Mouse (Mus musculus) neural tube, embryonic 12.5 days (tissue): ENCODE data around the gene Rnaset2a. TPM values are rescaled to one million over a fixed set of nuclear protein-coding genes. Genes with fewer than 3 reads are reported as not detected.
A peak's percentile ranks its signal among the peaks of the same experiment; 100 is the strongest.
"Not testable (repeated sequence)": the region's sequence is repeated elsewhere in the genome, so short reads cannot be mapped to it uniquely, and the experiment has no call there.

Experiments
- ATAC-seq: fragments of 200-750 bp; cut with Nextera tagmentation; 2 replicates; pipeline ENCODE4 v1.8.0; 2017; ENCODE audit warnings: low read depth, mild to moderate bottlenecking, moderate TSS enrichment, moderate library complexity; ENCODE audit not compliant: low FRiP score
- H3K27ac ChIP-seq: fragments of 300-500 bp; sonication (generic); 2 replicates; pipeline ENCODE4 v1.5.1; 2016
- H3K27me3 ChIP-seq: fragments of 300-500 bp; sonication (generic); replicated peaks from 2 replicates; pipeline ENCODE4 v1.6.1; 2016; ENCODE audit warnings: mild to moderate bottlenecking
- H3K36me3 ChIP-seq: fragments of 300-500 bp; sonication (generic); 2 replicates; pipeline ENCODE4 v1.6.1; 2016; ENCODE audit warnings: mild to moderate bottlenecking
- H3K4me1 ChIP-seq: fragments of 300-500 bp; sonication (generic); 2 replicates; pipeline ENCODE4 v1.6.1; 2016
- H3K4me2 ChIP-seq: fragments of 300-500 bp; sonication (generic); replicated peaks from 2 replicates; pipeline ENCODE4 v1.6.1; 2016; ENCODE audit warnings: mild to moderate bottlenecking
- H3K4me3 ChIP-seq: fragments of 300-500 bp; sonication (generic); 2 replicates; pipeline ENCODE4 v1.5.1; 2016
- H3K9ac ChIP-seq: fragments of 300-500 bp; sonication (generic); 2 replicates; pipeline ENCODE4 v1.6.1; 2016; ENCODE audit warnings: mild to moderate bottlenecking
- H3K9me3 ChIP-seq: fragments of 300-500 bp; sonication (generic); 2 replicates; pipeline ENCODE4 v1.6.1; 2016; ENCODE audit warnings: mild to moderate bottlenecking
- WGBS: fragments of 180-500 bp; shearing (Covaris S2); methylation state at CpG from one replicate; pipeline ENCODE4 v1.1.7; 2016; 5-methylcytosine and 5-hydroxymethylcytosine counted together
- polyA plus RNA-seq: library from polyadenylated mRNA; unstranded; fragments of >200 nt; fragmentation: Nextera tagmentation; extraction: Ambion mirVana; gene quantifications from 2 replicates; pipeline ENCODE4 v1.2.1, GENCODE M21; 2016

Rnaset2a gene
- polyA plus RNA-seq, 1 experiment from 2014 or later: 14.8 TPM

DNA sequence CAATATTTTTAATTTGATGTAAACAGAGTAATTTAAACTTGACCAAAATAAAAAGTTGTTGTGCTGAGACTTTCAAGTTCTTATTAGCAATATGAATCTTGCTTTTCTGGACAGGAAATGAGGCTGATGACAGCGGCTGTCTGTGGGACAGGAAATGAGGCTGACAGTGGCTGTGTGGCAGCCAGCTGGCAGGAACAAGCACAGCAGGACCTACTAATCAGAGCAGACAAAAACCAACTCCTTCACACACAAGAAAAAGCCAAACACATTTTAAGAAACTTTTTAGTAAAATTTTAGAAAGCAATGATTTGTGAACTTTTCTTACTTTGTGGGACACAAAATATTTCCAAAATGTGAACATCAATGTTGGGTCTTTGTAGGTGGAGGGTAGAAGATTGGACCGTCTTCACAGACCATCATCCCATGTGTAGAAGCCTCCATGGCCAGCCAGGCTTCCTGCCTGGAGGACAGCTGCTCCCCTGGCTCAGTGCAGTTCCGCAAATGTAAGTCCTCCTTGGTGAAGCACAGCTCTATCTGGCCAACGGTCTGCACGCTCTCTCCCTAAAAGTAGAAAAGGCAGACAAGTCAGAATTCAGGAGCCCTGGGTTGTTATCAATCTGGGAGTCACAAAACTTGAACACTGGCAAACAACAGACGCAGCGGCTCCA, 19.4 kb downstream of the Rnaset2a start:
- WGBS: 90% methylated on average over 2 of the region's 7 CpGs
- not testable (repeated sequence) for H3K4me2 ChIP-seq, H3K4me3 ChIP-seq, H3K9me3 ChIP-seq, H3K4me1 ChIP-seq, H3K27me3 ChIP-seq, H3K36me3 ChIP-seq, H3K9ac ChIP-seq, ATAC-seq, H3K27ac ChIP-seq

DNA sequence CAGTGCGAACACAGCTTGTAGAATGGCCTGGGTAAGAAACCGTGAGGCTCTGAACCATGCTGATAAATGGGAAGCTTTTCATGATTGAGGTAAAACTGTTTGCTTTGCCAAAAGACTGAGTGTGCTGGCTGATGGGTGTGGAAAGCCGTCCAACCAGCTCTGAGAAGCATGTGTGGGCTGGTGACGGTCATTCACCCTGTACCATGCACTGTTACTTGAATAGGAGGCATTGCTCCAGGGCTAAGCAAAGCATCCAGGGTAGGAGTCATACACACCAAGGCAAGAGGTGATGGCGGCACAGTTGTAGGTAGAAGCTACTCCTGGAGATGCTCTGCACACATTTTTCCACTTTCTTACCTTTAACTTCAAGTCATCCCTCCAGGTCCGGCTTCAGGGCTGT, 23.3 kb downstream of the Rnaset2a start:
- not testable (repeated sequence) for H3K9ac ChIP-seq, H3K4me1 ChIP-seq, H3K27me3 ChIP-seq, H3K4me2 ChIP-seq, H3K36me3 ChIP-seq, H3K4me3 ChIP-seq, ATAC-seq, H3K27ac ChIP-seq, H3K9me3 ChIP-seq
- WGBS: 95% methylated on average over 3 of the region's 6 CpGs

DNA sequence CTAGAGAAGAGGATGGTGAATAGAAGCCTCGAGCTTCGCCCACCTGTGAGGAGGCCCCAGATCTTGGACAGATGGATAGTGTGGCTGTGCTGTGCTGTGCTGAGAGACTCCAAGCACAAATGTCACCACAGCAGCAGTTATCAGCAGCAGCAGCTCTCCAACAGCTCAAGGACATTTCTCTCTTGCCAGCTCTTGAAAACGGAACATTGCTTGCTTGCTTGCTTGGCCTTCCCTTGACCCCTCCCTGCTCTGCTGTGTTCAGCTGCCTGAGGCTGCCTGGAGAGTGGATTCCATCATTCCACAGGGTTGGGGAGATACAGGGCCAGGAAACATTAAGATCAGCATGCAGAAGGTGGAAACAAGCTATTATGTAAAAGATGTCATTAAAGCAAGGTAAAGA, 24.9 kb downstream of the Rnaset2a start:
- H3K4me1 ChIP-seq, ATAC-seq, H3K27ac ChIP-seq, H3K9ac ChIP-seq, H3K27me3 ChIP-seq, H3K4me2 ChIP-seq, H3K36me3 ChIP-seq, H3K4me3 ChIP-seq, H3K9me3 ChIP-seq: not testable (repeated sequence)
- no CpG with 5 or more reads among the region's 3 CpGs for WGBS

DNA sequence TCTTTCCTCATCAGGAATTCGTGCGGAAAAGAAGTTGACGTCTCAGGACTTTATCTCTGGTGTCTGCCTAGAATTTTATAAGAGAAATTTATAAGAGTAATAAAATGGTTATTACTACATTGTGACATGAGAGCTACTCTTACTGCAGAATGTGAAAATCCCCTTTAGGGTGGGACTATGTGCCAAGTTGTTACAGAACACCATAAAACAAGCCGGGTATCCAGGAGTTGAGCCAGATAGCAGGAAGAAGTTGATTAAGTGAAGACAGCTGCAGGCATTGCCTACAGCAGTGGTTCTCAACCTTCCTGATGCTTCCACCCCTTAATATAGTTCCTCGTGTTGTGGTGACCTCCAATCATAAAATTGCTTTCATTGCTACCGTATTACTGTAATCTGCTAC, 31.0 kb downstream of the Rnaset2a start:
- not testable (repeated sequence) for H3K9me3 ChIP-seq, H3K27ac ChIP-seq, H3K4me1 ChIP-seq, H3K9ac ChIP-seq, H3K27me3 ChIP-seq, H3K36me3 ChIP-seq, ATAC-seq, H3K4me3 ChIP-seq, H3K4me2 ChIP-seq
- WGBS: no CpG with 5 or more reads among the region's 6 CpGs

DNA sequence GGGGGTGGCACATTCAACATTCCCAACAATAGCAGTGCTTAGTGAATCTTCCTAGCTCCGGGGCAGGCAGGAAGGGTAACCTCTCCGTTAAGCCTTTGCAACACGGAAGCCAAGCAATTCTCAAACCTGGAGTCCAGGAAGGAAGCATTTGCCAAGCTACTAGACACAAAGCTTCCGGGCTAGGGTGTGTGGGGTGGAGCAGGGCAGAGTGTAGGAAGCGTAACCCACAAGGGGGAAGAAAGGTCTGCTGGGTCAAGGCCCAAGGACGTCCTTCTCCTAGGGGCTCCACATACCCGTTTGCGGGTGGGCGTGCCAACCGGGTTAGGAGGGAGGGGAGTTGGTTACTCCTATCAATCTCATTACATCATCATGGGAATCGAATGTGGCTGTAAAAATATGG, 31.5 kb downstream of the Rnaset2a start:
- H3K4me2 ChIP-seq, H3K9me3 ChIP-seq, H3K4me1 ChIP-seq, H3K4me3 ChIP-seq, ATAC-seq, H3K36me3 ChIP-seq, H3K9ac ChIP-seq, H3K27ac ChIP-seq, H3K27me3 ChIP-seq: not testable (repeated sequence)
- WGBS: 78% methylated on average over 8 of the region's 11 CpGs

DNA sequence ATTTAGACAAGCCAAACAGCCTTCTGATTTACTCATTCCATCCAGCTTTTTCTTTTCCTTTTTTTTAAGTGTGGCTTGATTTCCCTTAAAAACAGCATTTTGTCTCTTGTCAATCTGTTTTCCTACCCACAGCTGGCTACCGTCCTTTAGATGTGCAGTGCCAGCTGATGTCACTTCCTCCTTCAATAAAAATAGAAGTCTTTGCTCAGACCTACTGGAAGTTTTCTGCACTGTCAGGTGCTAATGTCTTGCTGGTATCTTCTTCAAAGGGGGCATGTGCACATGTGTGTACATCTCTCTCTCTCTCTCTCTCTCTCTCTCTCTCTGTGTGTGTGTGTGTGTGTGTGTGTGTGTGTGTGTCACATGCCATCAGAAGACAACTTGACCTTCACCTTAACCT, 35.7 kb downstream of the Rnaset2a start:
- no CpG with 5 or more reads among the region's 1 CpGs for WGBS
- not testable (repeated sequence) for ATAC-seq, H3K9me3 ChIP-seq, H3K9ac ChIP-seq, H3K36me3 ChIP-seq, H3K27me3 ChIP-seq, H3K4me1 ChIP-seq, H3K4me3 ChIP-seq, H3K27ac ChIP-seq, H3K4me2 ChIP-seq

DNA sequence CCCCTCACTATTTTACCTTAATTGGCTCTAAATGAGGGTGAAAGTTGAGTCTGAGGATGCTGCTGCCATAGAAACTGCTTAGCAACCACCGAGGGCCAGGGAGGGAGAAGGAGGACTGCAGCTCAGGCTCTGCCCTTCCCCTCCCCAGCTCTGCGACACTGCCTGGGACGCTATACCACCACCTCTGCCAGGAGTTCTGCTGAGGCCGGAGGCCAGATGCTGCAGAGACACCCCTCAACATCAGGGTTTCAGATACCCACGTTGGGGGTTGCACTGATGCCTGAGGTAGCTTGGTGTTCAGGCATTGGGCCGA, 46.6 kb downstream of the Rnaset2a start:
- H3K9ac ChIP-seq, H3K27ac ChIP-seq, H3K4me1 ChIP-seq, H3K4me2 ChIP-seq, H3K27me3 ChIP-seq, H3K9me3 ChIP-seq, H3K36me3 ChIP-seq, H3K4me3 ChIP-seq: not testable (repeated sequence)
- ATAC-seq: peak; percentile 84; the same call in 1 of the 2 replicates
- 44% methylated on average over 3 of the region's 6 CpGs for WGBS

DNA sequence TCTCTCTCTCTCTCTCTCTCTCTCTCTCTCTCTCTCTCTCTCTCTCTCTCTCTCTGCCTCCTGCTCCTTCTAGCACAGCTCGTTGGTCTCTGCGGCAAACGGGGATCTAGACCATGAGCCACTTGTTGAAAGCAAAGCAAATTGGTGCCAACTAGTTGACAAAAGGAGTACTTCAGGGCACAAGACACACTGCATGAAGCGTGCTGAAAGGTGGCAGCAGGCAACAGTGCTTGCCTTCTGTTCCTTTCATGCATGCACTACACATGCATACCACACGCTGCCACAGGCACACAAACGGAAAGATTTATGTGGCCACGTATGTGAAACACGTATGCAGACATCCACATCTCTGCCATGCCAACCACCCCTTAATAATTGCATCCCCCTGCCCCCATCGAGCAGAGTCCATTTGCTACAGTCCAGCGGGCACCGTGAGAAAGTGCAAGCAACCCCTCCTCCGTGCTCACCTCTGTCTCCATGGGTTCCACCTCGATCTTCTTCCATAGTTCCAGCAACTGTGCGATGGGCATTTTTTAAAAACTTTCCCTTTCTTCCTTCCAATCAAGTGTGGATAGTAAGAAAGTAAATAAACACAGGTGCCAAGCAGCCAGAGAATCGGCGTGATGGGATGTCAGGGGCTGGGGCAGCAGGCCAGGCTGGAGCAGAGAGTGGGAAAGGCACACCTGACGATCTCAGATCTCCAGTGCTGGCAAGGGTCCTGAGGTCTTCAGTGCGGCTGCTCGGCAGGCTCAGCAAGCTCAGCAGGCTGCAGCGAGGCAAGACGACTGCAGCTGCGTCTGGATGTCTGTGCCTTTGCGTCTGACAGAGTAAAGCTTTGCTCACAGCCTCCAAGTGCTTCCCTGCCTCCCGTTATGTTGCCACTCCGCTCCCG, 47.2 kb downstream of the Rnaset2a start:
- not testable (repeated sequence) for H3K4me1 ChIP-seq, H3K4me2 ChIP-seq, H3K36me3 ChIP-seq, H3K4me3 ChIP-seq, H3K9me3 ChIP-seq, H3K9ac ChIP-seq, H3K27ac ChIP-seq, H3K27me3 ChIP-seq
- peak; percentile 84 for ATAC-seq
- 10% methylated on average over 8 of the region's 26 CpGs for WGBS

DNA sequence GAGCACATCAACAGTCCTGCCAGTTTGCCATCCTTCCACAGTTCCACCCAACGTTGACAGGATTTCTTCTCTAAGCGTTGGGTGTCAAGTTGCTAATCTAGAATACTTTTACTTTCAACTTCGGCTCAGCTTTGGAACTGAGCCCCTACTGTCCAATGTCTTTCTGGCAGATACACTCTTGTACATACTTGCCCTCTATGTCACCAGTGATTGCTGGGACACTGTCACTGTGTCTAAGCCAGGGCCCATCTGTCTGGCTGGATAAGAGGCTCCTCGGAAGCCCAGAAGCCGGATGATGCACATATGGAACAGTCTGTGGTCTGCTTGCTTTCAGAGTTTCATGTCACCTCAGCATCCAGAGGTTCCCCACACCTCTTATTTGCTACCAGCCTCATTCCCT, 51.7 kb downstream of the Rnaset2a start:
- not testable (repeated sequence) for ATAC-seq, H3K4me3 ChIP-seq, H3K9ac ChIP-seq, H3K36me3 ChIP-seq, H3K9me3 ChIP-seq, H3K4me2 ChIP-seq, H3K4me1 ChIP-seq, H3K27ac ChIP-seq, H3K27me3 ChIP-seq
- WGBS: 83% methylated on average over 5 of the region's 5 CpGs

DNA sequence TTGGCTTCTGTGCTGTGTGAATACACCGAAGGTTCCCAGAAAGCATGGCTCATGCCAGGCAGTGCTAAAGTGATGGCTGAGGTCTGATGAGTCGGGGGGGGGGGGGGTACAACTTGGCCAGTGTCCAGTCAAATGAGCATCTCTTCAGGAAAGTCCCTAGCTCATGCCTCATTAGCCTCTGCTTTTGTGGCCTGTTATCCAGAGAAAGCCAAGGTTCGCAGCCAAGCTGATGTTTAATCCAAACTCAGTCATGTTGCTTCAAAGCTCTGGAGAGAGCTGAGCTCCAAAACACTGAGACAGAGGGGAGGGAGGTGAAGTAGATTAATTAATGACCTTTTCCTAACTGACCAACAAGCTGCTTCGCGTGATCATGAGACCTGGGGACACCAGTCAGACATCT, 52.2 kb downstream of the Rnaset2a start:
- H3K4me3 ChIP-seq, H3K4me1 ChIP-seq, H3K27me3 ChIP-seq, H3K9me3 ChIP-seq, H3K9ac ChIP-seq, H3K27ac ChIP-seq, ATAC-seq, H3K4me2 ChIP-seq, H3K36me3 ChIP-seq: not testable (repeated sequence)
- WGBS: 64% methylated on average over 3 of the region's 5 CpGs

DNA sequence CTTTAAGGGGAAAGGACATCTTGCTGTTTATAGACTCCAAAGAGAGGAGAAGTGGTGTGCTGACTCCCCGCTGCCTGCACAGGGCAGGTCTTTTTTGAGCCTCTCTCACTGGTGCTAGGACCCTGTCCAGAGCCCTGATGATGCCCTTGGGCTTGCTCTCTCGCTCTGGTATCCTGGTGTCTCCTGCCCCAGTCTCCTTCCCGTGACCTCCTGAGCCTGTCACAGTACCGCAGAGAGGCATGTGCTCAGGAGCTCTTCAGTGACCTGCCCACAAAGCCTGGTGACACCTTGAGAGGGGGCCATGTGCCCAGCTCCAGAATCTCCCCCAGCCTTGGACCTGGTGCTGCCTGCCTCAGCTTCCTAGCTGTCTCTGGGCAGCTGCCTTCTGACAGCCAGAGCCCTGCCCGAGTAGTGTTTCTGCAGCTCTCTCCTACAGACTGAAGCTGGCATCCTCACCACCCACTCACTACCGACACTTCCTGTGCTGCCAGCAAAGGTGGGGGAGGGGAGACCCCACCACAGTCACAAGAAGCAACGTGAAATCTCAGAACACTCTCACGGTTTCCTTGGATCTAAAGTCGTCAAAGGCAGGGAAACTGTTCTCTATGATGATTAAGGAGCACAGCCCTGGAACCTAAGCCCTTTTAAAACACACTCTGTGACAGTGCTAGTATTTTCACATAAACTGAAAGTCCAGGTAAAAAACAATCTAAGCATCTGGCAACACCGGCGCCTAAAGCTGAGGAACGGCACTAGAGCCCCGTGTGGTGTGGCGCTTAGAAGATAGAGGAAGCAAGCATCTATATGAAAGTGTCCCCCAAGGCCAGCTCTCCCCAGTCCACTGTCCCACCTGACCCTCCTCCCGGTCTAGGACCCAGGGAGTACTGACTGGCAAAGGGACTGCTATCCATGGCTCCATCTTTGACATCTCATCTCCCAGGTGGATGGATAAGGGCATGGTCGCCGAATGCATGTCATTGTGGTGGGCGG, 55.1 kb downstream of the Rnaset2a start:
- ATAC-seq, H3K27me3 ChIP-seq: not testable (repeated sequence)
- WGBS: 67% methylated on average over 4 of the region's 18 CpGs

DNA sequence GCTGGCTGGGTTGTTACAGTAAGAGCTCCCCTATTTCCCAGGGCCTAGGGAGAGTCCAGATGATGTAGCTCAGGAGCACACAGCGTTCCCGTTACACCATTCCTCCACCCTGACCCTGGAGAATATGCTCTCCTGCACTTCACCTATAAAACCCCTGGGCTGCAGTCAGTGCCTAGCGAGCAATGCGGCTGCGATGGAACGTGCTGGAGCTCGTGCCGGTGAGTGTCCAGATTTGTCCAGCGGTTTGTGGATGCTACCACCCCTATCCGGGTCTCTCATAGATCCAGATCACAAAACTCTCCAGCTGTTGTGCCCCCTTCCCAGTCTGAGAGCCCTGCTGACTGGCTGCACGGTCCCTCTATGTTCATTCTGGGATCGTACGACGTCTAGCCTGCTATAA, 56.6 kb downstream of the Rnaset2a start:
- 88% methylated on average over 14 of the region's 14 CpGs for WGBS

More for the DNA sequence above, 55.1 kb downstream of the Rnaset2a start:
- not testable (repeated sequence) for H3K36me3 ChIP-seq, H3K9me3 ChIP-seq, H3K4me1 ChIP-seq, H3K27ac ChIP-seq, H3K4me3 ChIP-seq, H3K9ac ChIP-seq, H3K4me2 ChIP-seq

More for the DNA sequence above, 56.6 kb downstream of the Rnaset2a start:
- H3K9me3 ChIP-seq, H3K27me3 ChIP-seq, H3K4me2 ChIP-seq, H3K4me1 ChIP-seq, ATAC-seq, H3K4me3 ChIP-seq, H3K27ac ChIP-seq, H3K36me3 ChIP-seq, H3K9ac ChIP-seq: not testable (repeated sequence)
